Mouse (Mus musculus): ENCODE results near the gene Qtrt2. TPM values are rescaled to one million over a fixed set of nuclear protein-coding genes. Genes with fewer than 3 reads are reported as not detected.

The Qtrt2 gene
- polyA plus RNA-seq, 1 experiment from 2014 or later = 17.9 TPM

- Histone ChIP-seq H3K36me3 (ENCODE audit: control insufficient read depth, insufficient read depth, low read length) (no peaks in the 10 kb centered on the region), H3K27ac (ENCODE audit: low read length) (no peak overlapping the region), H3K4me1 (ENCODE audit: control insufficient read depth, insufficient read depth, low read length) (no peaks in the 10 kb centered on the region), H3K4me3 (ENCODE audit: low read length) (no peak overlapping the region), H3K9ac (ENCODE audit: low read depth, low read length) (no peak overlapping the region), H3K9me3 (ENCODE audit: control insufficient read depth, low read length) (no peaks in the 10 kb centered on the region), H3K4me2 (ENCODE audit: low read depth, low read length) (no peak overlapping the region), H3K27me3 (replicated peaks; ENCODE audit: control insufficient read depth, insufficient read depth, low read length) (no peaks in the 10 kb centered on the region)
- WGBS = 53% methylated on average over 4 of the region's 4 CpGs
- no peak for ATAC-seq
Measured at GRCm38 (mm10) chr16:43814644-43815043, 112.0 kb downstream of the Qtrt2 start.

Other genes starting within 250 kb of the Qtrt2 start
- gene Drd3, start 172.8 kb downstream of the Qtrt2 start, polyA plus RNA-seq (2015; fragmentation: Nextera tagmentation; extraction: Ambion mirVana) = not detected in 2 replicates
- gene Ccdc191, start 37.0 kb downstream of the Qtrt2 start, polyA plus RNA-seq (2015; fragmentation: Nextera tagmentation; extraction: Ambion mirVana) = 9.9 and 11.7 TPM in 2 replicates
- 1.9 and 2.1 TPM in 2 replicates for gene Zdhhc23, start 53.0 kb upstream of the Qtrt2 start, polyA plus RNA-seq (2015; fragmentation: Nextera tagmentation; extraction: Ambion mirVana)
- gene Gramd1c, start 136.5 kb upstream of the Qtrt2 start, polyA plus RNA-seq (2015; fragmentation: Nextera tagmentation; extraction: Ambion mirVana) = 7.8 and 8.8 TPM in 2 replicates
- 73.0 and 85.2 TPM in 2 replicates for gene Atp6v1a, start 212.9 kb upstream of the Qtrt2 start, polyA plus RNA-seq (2015; fragmentation: Nextera tagmentation; extraction: Ambion mirVana)
- 76.3 and 82.6 TPM in 2 replicates for gene Naa50, start 213.0 kb upstream of the Qtrt2 start, polyA plus RNA-seq (2015; fragmentation: Nextera tagmentation; extraction: Ambion mirVana)
- 2.0 and 2.3 TPM in 2 replicates for gene Usf3, start 246.4 kb upstream of the Qtrt2 start, polyA plus RNA-seq (2015; fragmentation: Nextera tagmentation; extraction: Ambion mirVana)

All from intestine, embryonic 16.5 days (tissue).